Mouse (Mus musculus): ENCODE data around the gene Acmsd. TPM values are rescaled to one million over a fixed set of nuclear protein-coding genes. Genes with fewer than 3 reads are reported as not detected.

Gene Acmsd
- polyA plus RNA-seq, 1 experiment from 2014 or later: 0.29 TPM

GRCm38 (mm10) chr1:127766741-127767140, 37.5 kb downstream of the Acmsd start:
- H3K27ac ChIP-seq (replicated peaks; ENCODE audit: low read depth, low read length): no peak overlapping the region
- no peaks in the 10 kb centered on the region for H3K27me3 ChIP-seq (ENCODE audit: control insufficient read depth, insufficient read depth, low read length)
- no peak overlapping the region for H3K4me3 ChIP-seq (ENCODE audit: low read depth, low read length)
- DNase-seq (ENCODE audit: low spot score) (no peak), ATAC-seq (ENCODE audit: insufficient number of reproducible peaks, low FRiP score, low TSS enrichment, low read depth) (no peak)
- H3K4me1 ChIP-seq (ENCODE audit: control insufficient read depth, insufficient read depth, low read length): no peaks in the 10 kb centered on the region
- no peaks in the 10 kb centered on the region for H3K36me3 ChIP-seq (ENCODE audit: control insufficient read depth, insufficient read depth, low read length)
- H3K4me2 ChIP-seq (ENCODE audit: low read depth, severe bottlenecking): no peak overlapping the region
- H3K9me3 ChIP-seq (ENCODE audit: control insufficient read depth, low read length): no peaks in the 10 kb centered on the region
- H3K9ac ChIP-seq (ENCODE audit: low read length): no peak overlapping the region
- WGBS: 87% methylated on average over 2 of the region's 2 CpGs

- ATAC-seq (ENCODE audit: insufficient number of reproducible peaks, low FRiP score, low TSS enrichment, low read depth) (peak; percentile 45), DNase-seq (ENCODE audit: low spot score) (peak; percentile 22)
- Histone ChIP-seq H3K9me3 (ENCODE audit: control insufficient read depth, low read length) (no peaks in the 10 kb centered on the region), H3K4me1 (ENCODE audit: control insufficient read depth, insufficient read depth, low read length) (no peaks in the 10 kb centered on the region), H3K36me3 (ENCODE audit: control insufficient read depth, insufficient read depth, low read length) (0 out of 2 replicates have a peak, but pooled peaks cover 3% of the 10 kb centered on the region), H3K4me3 (ENCODE audit: low read depth, low read length) (peak overlapping the region; percentile 79), H3K4me2 (ENCODE audit: low read depth, severe bottlenecking) (peak overlapping the region; percentile 73), H3K9ac (ENCODE audit: low read length) (peak overlapping the region; percentile 95), H3K27ac (replicated peaks; ENCODE audit: low read depth, low read length) (no peak overlapping the region), H3K27me3 (ENCODE audit: control insufficient read depth, insufficient read depth, low read length) (no peaks in the 10 kb centered on the region)
- WGBS: 3% methylated on average over 14 of the region's 14 CpGs
Observed at GRCm38 (mm10) chr1:127773198-127773802, 44.1 kb downstream of the Acmsd start.

GRCm38 (mm10) chr1:127773803-127774500, 44.7 kb downstream of the Acmsd start, which contains the start of gene Ccnt2:
Gene Ccnt2 (plus strand): TSS chr1:127774164.
- ATAC-seq (ENCODE audit: insufficient number of reproducible peaks, low FRiP score, low TSS enrichment, low read depth): peak; percentile 99
- Histone ChIP-seq H3K4me3 (ENCODE audit: low read depth, low read length) (peak within 1 kb of the TSS; percentile 79), H3K9me3 (ENCODE audit: control insufficient read depth, low read length) (no peaks in the 10 kb centered on the region), H3K4me2 (ENCODE audit: low read depth, severe bottlenecking) (peak within 1 kb of the TSS; percentile 73), H3K36me3 (ENCODE audit: control insufficient read depth, insufficient read depth, low read length) (0 out of 2 replicates have a peak, but pooled peaks cover 3% of the 10 kb centered on the region), H3K27ac (replicated peaks; ENCODE audit: low read depth, low read length) (peak within 1 kb of the TSS; percentile 83), H3K27me3 (ENCODE audit: control insufficient read depth, insufficient read depth, low read length) (no peaks in the 10 kb centered on the region), H3K4me1 (ENCODE audit: control insufficient read depth, insufficient read depth, low read length) (no peaks in the 10 kb centered on the region), H3K9ac (ENCODE audit: low read length) (peak within 1 kb of the TSS; percentile 95)
- peak; percentile 99 for DNase-seq (ENCODE audit: low spot score)
- WGBS: under 1% methylated on average over 63 of the region's 63 CpGs

- DNase-seq (ENCODE audit: low spot score): no peak
- WGBS: under 1% methylated on average over 31 of the region's 31 CpGs
- H3K36me3 ChIP-seq (ENCODE audit: control insufficient read depth, insufficient read depth, low read length): 0 out of 2 replicates have a peak, but pooled peaks cover 3% of the 10 kb centered on the region
- H3K4me2 ChIP-seq (ENCODE audit: low read depth, severe bottlenecking): peak overlapping the region; percentile 72
- H3K9me3 ChIP-seq (ENCODE audit: control insufficient read depth, low read length): no peaks in the 10 kb centered on the region
- H3K9ac ChIP-seq (ENCODE audit: low read length): peak overlapping the region; percentile 95
- no peaks in the 10 kb centered on the region for H3K27me3 ChIP-seq (ENCODE audit: control insufficient read depth, insufficient read depth, low read length)
- peak overlapping the region; percentile 79 for H3K4me3 ChIP-seq (ENCODE audit: low read depth, low read length)
- ATAC-seq (ENCODE audit: insufficient number of reproducible peaks, low FRiP score, low TSS enrichment, low read depth): peak; percentile 42
- no peaks in the 10 kb centered on the region for H3K4me1 ChIP-seq (ENCODE audit: control insufficient read depth, insufficient read depth, low read length)
- peak overlapping the region; percentile 83 for H3K27ac ChIP-seq (replicated peaks; ENCODE audit: low read depth, low read length)
Observed at GRCm38 (mm10) chr1:127774501-127774880, 45.3 kb downstream of the Acmsd start.

- Histone ChIP-seq H3K27me3 (ENCODE audit: control insufficient read depth, insufficient read depth, low read length) (no peaks in the 10 kb centered on the region), H3K9ac (ENCODE audit: low read length) (peak overlapping the region; percentile 49; the same call in 1 of the 2 replicates), H3K4me2 (ENCODE audit: low read depth, severe bottlenecking) (peak overlapping the region; percentile 72), H3K9me3 (ENCODE audit: control insufficient read depth, low read length) (no peaks in the 10 kb centered on the region), H3K36me3 (ENCODE audit: control insufficient read depth, insufficient read depth, low read length) (0 out of 2 replicates have a peak, but pooled peaks cover 3% of the 10 kb centered on the region), H3K4me1 (ENCODE audit: control insufficient read depth, insufficient read depth, low read length) (no peaks in the 10 kb centered on the region), H3K4me3 (ENCODE audit: low read depth, low read length) (peak overlapping the region; percentile 79), H3K27ac (replicated peaks; ENCODE audit: low read depth, low read length) (no peak overlapping the region)
- ATAC-seq (ENCODE audit: insufficient number of reproducible peaks, low FRiP score, low TSS enrichment, low read depth) (no peak), DNase-seq (ENCODE audit: low spot score) (no peak)
- 10% methylated on average over 10 of the region's 10 CpGs for WGBS
Observed at GRCm38 (mm10) chr1:127775206-127775720, 46.0 kb downstream of the Acmsd start.

GRCm38 (mm10) chr1:127776246-127776645, 47.0 kb downstream of the Acmsd start:
- H3K4me1 ChIP-seq (ENCODE audit: control insufficient read depth, insufficient read depth, low read length): no peaks in the 10 kb centered on the region
- no peak for DNase-seq (ENCODE audit: low spot score)
- 0 out of 2 replicates have a peak, but pooled peaks cover 3% of the 10 kb centered on the region for H3K36me3 ChIP-seq (ENCODE audit: control insufficient read depth, insufficient read depth, low read length)
- no peaks in the 10 kb centered on the region for H3K9me3 ChIP-seq (ENCODE audit: control insufficient read depth, low read length)
- H3K4me3 ChIP-seq (ENCODE audit: low read depth, low read length): no peak overlapping the region
- H3K4me2 ChIP-seq (ENCODE audit: low read depth, severe bottlenecking): no peak overlapping the region
- 74% methylated on average over 6 of the region's 6 CpGs for WGBS
- ATAC-seq (ENCODE audit: insufficient number of reproducible peaks, low FRiP score, low TSS enrichment, low read depth): no peak
- no peaks in the 10 kb centered on the region for H3K27me3 ChIP-seq (ENCODE audit: control insufficient read depth, insufficient read depth, low read length)
- no peak overlapping the region for H3K9ac ChIP-seq (ENCODE audit: low read length)
- H3K27ac ChIP-seq (replicated peaks; ENCODE audit: low read depth, low read length): no peak overlapping the region

- Histone ChIP-seq H3K4me1 (ENCODE audit: control insufficient read depth, insufficient read depth, low read length) (no peaks in the 10 kb centered on the region), H3K9ac (ENCODE audit: low read length) (no peak overlapping the region), H3K36me3 (ENCODE audit: control insufficient read depth, insufficient read depth, low read length) (0 out of 2 replicates have a peak, but pooled peaks cover 3% of the 10 kb centered on the region), H3K4me3 (ENCODE audit: low read depth, low read length) (no peak overlapping the region), H3K27me3 (ENCODE audit: control insufficient read depth, insufficient read depth, low read length) (no peaks in the 10 kb centered on the region), H3K9me3 (ENCODE audit: control insufficient read depth, low read length) (no peaks in the 10 kb centered on the region), H3K27ac (replicated peaks; ENCODE audit: low read depth, low read length) (no peak overlapping the region), H3K4me2 (ENCODE audit: low read depth, severe bottlenecking) (no peak overlapping the region)
- ATAC-seq (ENCODE audit: insufficient number of reproducible peaks, low FRiP score, low TSS enrichment, low read depth) (no peak), DNase-seq (ENCODE audit: low spot score) (no peak)
- 92% methylated on average over 3 of the region's 3 CpGs for WGBS
Observed at GRCm38 (mm10) chr1:127778611-127779010, 49.4 kb downstream of the Acmsd start.

- WGBS: 42% methylated on average over 3 of the region's 3 CpGs
- Histone ChIP-seq H3K4me1 (ENCODE audit: control insufficient read depth, insufficient read depth, low read length) (no peaks in the 10 kb centered on the region), H3K27me3 (ENCODE audit: control insufficient read depth, insufficient read depth, low read length) (no peaks in the 10 kb centered on the region), H3K4me3 (ENCODE audit: low read depth, low read length) (no peak overlapping the region), H3K9me3 (ENCODE audit: control insufficient read depth, low read length) (no peaks in the 10 kb centered on the region), H3K27ac (replicated peaks; ENCODE audit: low read depth, low read length) (no peak overlapping the region), H3K4me2 (ENCODE audit: low read depth, severe bottlenecking) (no peak overlapping the region), H3K36me3 (ENCODE audit: control insufficient read depth, insufficient read depth, low read length) (0 out of 2 replicates have a peak, but pooled peaks cover 3% of the 10 kb centered on the region), H3K9ac (ENCODE audit: low read length) (no peak overlapping the region)
- no peak for ATAC-seq (ENCODE audit: insufficient number of reproducible peaks, low FRiP score, low TSS enrichment, low read depth)
- no peak for DNase-seq (ENCODE audit: low spot score)
Observed at GRCm38 (mm10) chr1:127780142-127780541, 50.9 kb downstream of the Acmsd start.

Measured in limb, embryonic 11.5 days (tissue).